Mouse (Mus musculus): ENCODE measurements around the gene Lmx1b. TPM values are rescaled to one million over a fixed set of nuclear protein-coding genes. Genes with fewer than 3 reads are reported as not detected.

Lmx1b gene
- total and polyA plus RNA-seq, 3 experiments, result not detected

DNA sequence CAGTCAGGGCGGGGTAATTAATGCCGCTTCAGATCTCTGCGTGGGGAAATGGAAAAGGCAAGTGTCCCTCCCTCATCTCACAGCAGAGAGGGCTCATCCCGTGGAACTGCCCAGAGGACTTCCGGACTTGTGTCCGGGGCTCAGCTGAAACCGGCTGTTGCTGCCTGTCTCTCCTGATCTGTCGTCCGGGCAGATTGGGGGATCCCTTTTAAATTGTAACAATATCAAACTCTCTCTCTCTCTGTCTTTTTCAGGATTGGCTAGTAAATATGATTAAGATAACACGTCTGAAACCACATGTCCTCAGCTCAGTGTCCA lies 13.3 kb downstream of the Lmx1b start:
- no peaks in the 10 kb centered on the region for H3K79me2 ChIP-seq (replicated peaks; ENCODE audit: control insufficient read depth, extremely low read depth, insufficient read depth, poor library complexity, severe bottlenecking)
- H3K36me3 ChIP-seq (replicated peaks in 1 of 2; ENCODE audit: control insufficient read depth in 1 of 2, insufficient read depth in 1 of 2, low read length in 1 of 2), result no peaks in the 10 kb centered on the region
- dilution Hi-C loops (cut with MboI; ENCODE audit: extremely low pct_ligation_motif_present, extremely low pct_unique_long_range_greater_than_20kb, low sequenced_read_pairs), result no loop called here
- in situ Hi-C loops (cut with MboI; ENCODE audit: low pct_ligation_motif_present, low pct_unique_long_range_greater_than_20kb, low sequenced_read_pairs), result no loop called here
- no peak overlapping the region for H3K27ac ChIP-seq (ENCODE audit: insufficient read depth, low read depth)
- H3K9me3 ChIP-seq (replicated peaks; ENCODE audit: low read length), result no peaks in the 10 kb centered on the region
- peaks cover 3 to 5% of the 10 kb centered on the region in 2 experiments; a peak in 2 of 4 replicates for H3K4me1 ChIP-seq (ENCODE audit: control insufficient read depth in 1 of 2, insufficient read depth in 2 of 2)
- no peak overlapping the region for H3K4me2 ChIP-seq (ENCODE audit: insufficient read depth, low read depth, poor library complexity, severe bottlenecking)
- TF ChIP-seq ZMIZ1 (IDR thresholded peaks at IDR 0.05; ENCODE audit: low read depth, low read length) (no peak), EP300 (IDR thresholded peaks at IDR 0.05; ENCODE audit: low read length) (no peak), UBTF (IDR thresholded peaks at IDR 0.05; ENCODE audit: low read depth, low read length) (no peak), CTCF (conservative IDR thresholded peaks at IDR 0.05 in 1 of 2, IDR thresholded peaks at IDR 0.05 in 1 of 2; ENCODE audit: low read depth in 2 of 2, low read length in 2 of 2) (no peak), RCOR1 (conservative IDR thresholded peaks at IDR 0.05; ENCODE audit: low read depth, low read length) (no peak), PAX5 (IDR thresholded peaks at IDR 0.05; ENCODE audit: low read length) (no peak), TCF12 (IDR thresholded peaks at IDR 0.05; ENCODE audit: low read depth, low read length) (no peak), MXI1 (IDR thresholded peaks at IDR 0.05; ENCODE audit: low read depth, low read length) (no peak), JUN (IDR thresholded peaks at IDR 0.05; ENCODE audit: insufficient read depth, low read depth, low read length) (no peak), MAX (IDR thresholded peaks at IDR 0.05; ENCODE audit: low read length) (no peak), ETS1 (conservative IDR thresholded peaks at IDR 0.05; ENCODE audit: low read depth, low read length) (no peak), MEF2A (IDR thresholded peaks at IDR 0.05; ENCODE audit: borderline replicate concordance, low read depth, low read length) (no peak), ZC3H11A (IDR thresholded peaks at IDR 0.05; ENCODE audit: low read depth, low read length) (no peak), TBP (conservative IDR thresholded peaks at IDR 0.05; ENCODE audit: low read depth, low read length) (no peak), USF2 (conservative IDR thresholded peaks at IDR 0.05; ENCODE audit: low read depth, low read length) (no peak), SMC3 (IDR thresholded peaks at IDR 0.05; ENCODE audit: low read depth, low read length) (no peak), ZNF384 (IDR thresholded peaks at IDR 0.05; ENCODE audit: low read depth, low read length) (no peak)
- DNase-seq (ENCODE audit: extremely low read depth), result no peak
- no peak overlapping the region for H3K9ac ChIP-seq (ENCODE audit: insufficient read depth, low read depth)
- no peak overlapping the region for H3K4me3 ChIP-seq (replicated peaks in 1 of 3; ENCODE audit: low read depth in 2 of 3, low read length in 2 of 3, poor library complexity in 1 of 3)
- H3K27me3 ChIP-seq (replicated peaks), result peaks cover 90% of the 10 kb centered on the region

DNA sequence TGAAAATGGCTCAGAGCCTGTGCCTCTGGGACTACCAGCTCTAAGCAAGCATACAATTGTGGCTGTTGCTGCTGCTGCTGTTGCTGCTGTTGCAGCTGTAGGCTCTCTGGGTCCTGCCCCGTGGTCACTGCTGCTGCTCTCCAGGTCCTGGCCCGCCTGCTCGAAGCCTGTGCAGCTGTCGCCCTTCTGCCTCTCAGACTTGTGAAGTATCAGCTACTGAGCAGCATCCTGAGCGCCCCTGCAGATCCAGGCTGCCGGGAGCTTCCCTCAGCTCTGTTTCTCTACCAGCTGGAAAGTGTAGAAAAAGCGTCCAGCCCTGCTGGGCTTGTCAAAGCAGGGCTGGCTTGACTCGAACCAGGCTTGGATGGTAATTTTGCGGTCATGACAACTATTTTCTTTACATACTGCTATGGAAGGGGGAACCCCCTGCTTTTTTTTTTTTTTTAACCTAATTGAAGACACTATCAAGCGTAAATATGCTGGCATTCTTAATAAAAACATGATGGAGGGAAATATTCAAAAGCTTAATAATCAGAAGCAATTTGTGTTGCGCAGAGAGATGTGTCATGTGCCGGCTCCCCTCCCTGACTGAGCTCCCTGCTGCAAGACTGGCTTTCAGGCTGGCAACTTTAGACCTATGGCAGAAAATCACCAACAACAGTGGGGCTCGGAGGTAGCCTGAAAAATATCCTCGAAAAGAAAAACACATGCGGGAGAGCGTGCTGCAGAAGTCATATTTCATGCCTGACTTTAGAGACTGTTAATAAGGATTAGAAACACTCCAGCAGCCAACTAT lies 13.9 kb downstream of the Lmx1b start:
- Histone ChIP-seq H3K4me2 (ENCODE audit: insufficient read depth, low read depth, poor library complexity, severe bottlenecking) (no peak overlapping the region), H3K4me3 (replicated peaks in 1 of 3; ENCODE audit: low read depth in 2 of 3, low read length in 2 of 3, poor library complexity in 1 of 3) (no peak overlapping the region), H3K79me2 (replicated peaks; ENCODE audit: control insufficient read depth, extremely low read depth, insufficient read depth, poor library complexity, severe bottlenecking) (no peaks in the 10 kb centered on the region), H3K9ac (ENCODE audit: insufficient read depth, low read depth) (no peak overlapping the region), H3K27me3 (replicated peaks) (peaks cover 89% of the 10 kb centered on the region), H3K36me3 (replicated peaks in 1 of 2; ENCODE audit: control insufficient read depth in 1 of 2, insufficient read depth in 1 of 2, low read length in 1 of 2) (no peaks in the 10 kb centered on the region), H3K9me3 (replicated peaks; ENCODE audit: low read length) (no peaks in the 10 kb centered on the region), H3K27ac (ENCODE audit: insufficient read depth, low read depth) (no peak overlapping the region), H3K4me1 (ENCODE audit: control insufficient read depth in 1 of 2, insufficient read depth in 2 of 2) (peaks cover 3 to 5% of the 10 kb centered on the region in 2 experiments; a peak in 2 of 4 replicates)
- dilution Hi-C loops (cut with MboI; ENCODE audit: extremely low pct_ligation_motif_present, extremely low pct_unique_long_range_greater_than_20kb, low sequenced_read_pairs), result no loop called here
- in situ Hi-C loops (cut with MboI; ENCODE audit: low pct_ligation_motif_present, low pct_unique_long_range_greater_than_20kb, low sequenced_read_pairs), result no loop called here
- TF ChIP-seq MYC (IDR thresholded peaks at IDR 0.05; ENCODE audit: low read depth, low read length) (no peak), TBP (conservative IDR thresholded peaks at IDR 0.05; ENCODE audit: low read depth, low read length) (no peak), E2F4 (IDR thresholded peaks at IDR 0.05; ENCODE audit: insufficient replicate concordance, low read depth, low read length) (no peak), CTCF (conservative IDR thresholded peaks at IDR 0.05 in 1 of 2, IDR thresholded peaks at IDR 0.05 in 1 of 2; ENCODE audit: low read depth in 2 of 2, low read length in 2 of 2) (no peak), USF1 (IDR thresholded peaks at IDR 0.05; ENCODE audit: low read depth, low read length) (no peak), CHD2 (IDR thresholded peaks at IDR 0.05; ENCODE audit: low read length) (no peak), ZNF384 (IDR thresholded peaks at IDR 0.05; ENCODE audit: low read depth, low read length) (peak; percentile 92), RCOR1 (conservative IDR thresholded peaks at IDR 0.05; ENCODE audit: low read depth, low read length) (no peak), KAT2A (IDR thresholded peaks at IDR 0.05; ENCODE audit: insufficient replicate concordance, low read length) (no peak), EP300 (IDR thresholded peaks at IDR 0.05; ENCODE audit: low read length) (0 out of 2 replicates have a peak, but pooled peaks have one; percentile 26), MEF2A (IDR thresholded peaks at IDR 0.05; ENCODE audit: borderline replicate concordance, low read depth, low read length) (no peak)
- peak; percentile 18 for DNase-seq (ENCODE audit: extremely low read depth)
